Mouse (Mus musculus): ENCODE measurements around the gene Greb1. TPM values are rescaled to one million over a fixed set of nuclear protein-coding genes. Genes with fewer than 3 reads are reported as not detected.

The Greb1 gene
- polyA plus RNA-seq, 1 experiment from 2014 or later, result 3.6 TPM

GRCm38 (mm10) chr12:16803237-16803955 is 2.7 kb upstream of the Greb1 start:
- Histone ChIP-seq H3K4me1 (peaks cover 7% of the 10 kb centered on the region), H3K9ac (no peak overlapping the region), H3K36me3 (no peaks in the 10 kb centered on the region), H3K4me3 (no peak overlapping the region), H3K4me2 (no peak overlapping the region), H3K27me3 (peaks cover 27% of the 10 kb centered on the region), H3K27ac (no peak overlapping the region), H3K9me3 (no peaks in the 10 kb centered on the region)
- WGBS, result 36% methylated on average over 5 of the region's 5 CpGs
- ATAC-seq (ENCODE audit: borderline replicate concordance, extremely low read depth, low FRiP score, low TSS enrichment), result no peak

- Histone ChIP-seq H3K4me2 (peak overlapping the region; percentile 98), H3K4me3 (peak overlapping the region; percentile 56), H3K36me3 (no peaks in the 10 kb centered on the region), H3K9me3 (no peaks in the 10 kb centered on the region), H3K27ac (no peak overlapping the region), H3K4me1 (peaks cover 7% of the 10 kb centered on the region), H3K27me3 (peaks cover 14% of the 10 kb centered on the region), H3K9ac (peak overlapping the region; percentile 55)
- ATAC-seq (ENCODE audit: borderline replicate concordance, extremely low read depth, low FRiP score, low TSS enrichment), result peak; percentile 67; the same call in 1 of the 2 replicates
- 0% methylated on average over 12 of the region's 12 CpGs for whole genome bisulfite sequencing
Measured at GRCm38 (mm10) chr12:16800959-16801315, 251 bp upstream of the Greb1 start.

- ATAC-seq (ENCODE audit: borderline replicate concordance, extremely low read depth, low FRiP score, low TSS enrichment), result peak; percentile 23; the same call in 1 of the 2 replicates
- H3K27me3 ChIP-seq, result peaks cover 11% of the 10 kb centered on the region
- peak overlapping the region; percentile 55 for H3K9ac ChIP-seq
Measured at GRCm38 (mm10) chr12:16799928-16800258, 793 bp downstream of the Greb1 start.

GRCm38 (mm10) chr12:16798894-16799293 is 1.8 kb downstream of the Greb1 start:
- Histone ChIP-seq H3K36me3 (no peaks in the 10 kb centered on the region), H3K4me2 (no peak overlapping the region), H3K4me3 (no peak overlapping the region), H3K4me1 (peaks cover 7% of the 10 kb centered on the region), H3K9me3 (no peaks in the 10 kb centered on the region), H3K9ac (no peak overlapping the region), H3K27ac (no peak overlapping the region), H3K27me3 (peaks cover 11% of the 10 kb centered on the region)
- 53% methylated on average over 3 of the region's 3 CpGs for WGBS
- ATAC-seq (ENCODE audit: borderline replicate concordance, extremely low read depth, low FRiP score, low TSS enrichment), result no peak

More at GRCm38 (mm10) chr12:16799928-16800258, 793 bp downstream of the Greb1 start:
- peak overlapping the region; percentile 98 for H3K4me2 ChIP-seq
- H3K4me3 ChIP-seq, result peak overlapping the region; percentile 56
- peaks cover 7% of the 10 kb centered on the region for H3K4me1 ChIP-seq
- no peaks in the 10 kb centered on the region for H3K36me3 ChIP-seq
- no peak overlapping the region for H3K27ac ChIP-seq
- 22% methylated on average over 6 of the region's 6 CpGs for WGBS
- H3K9me3 ChIP-seq, result no peaks in the 10 kb centered on the region

GRCm38 (mm10) chr12:16795781-16796180 is 4.9 kb downstream of the Greb1 start:
- no peak overlapping the region for H3K4me3 ChIP-seq
- no peak overlapping the region for H3K9ac ChIP-seq
- H3K27me3 ChIP-seq, result peaks cover 11% of the 10 kb centered on the region
- H3K27ac ChIP-seq, result no peak overlapping the region
- H3K9me3 ChIP-seq, result no peaks in the 10 kb centered on the region
- no peak overlapping the region for H3K4me2 ChIP-seq
- peaks cover 5% of the 10 kb centered on the region for H3K4me1 ChIP-seq
- 76% methylated on average over 3 of the region's 3 CpGs for WGBS
- no peaks in the 10 kb centered on the region for H3K36me3 ChIP-seq
- ATAC-seq (ENCODE audit: borderline replicate concordance, extremely low read depth, low FRiP score, low TSS enrichment), result no peak

GRCm38 (mm10) chr12:16793371-16793770 is 7.3 kb downstream of the Greb1 start:
- no peaks in the 10 kb centered on the region for H3K4me1 ChIP-seq
- H3K9me3 ChIP-seq, result no peaks in the 10 kb centered on the region
- 71% methylated on average over 4 of the region's 4 CpGs for WGBS
- no peak for ATAC-seq (ENCODE audit: borderline replicate concordance, extremely low read depth, low FRiP score, low TSS enrichment)
- no peaks in the 10 kb centered on the region for H3K36me3 ChIP-seq
- no peak overlapping the region for H3K27ac ChIP-seq
- H3K4me2 ChIP-seq, result no peak overlapping the region
- no peak overlapping the region for H3K9ac ChIP-seq
- no peaks in the 10 kb centered on the region for H3K27me3 ChIP-seq
- H3K4me3 ChIP-seq, result no peak overlapping the region

- WGBS, result 63% methylated on average over 4 of the region's 4 CpGs
Measured at GRCm38 (mm10) chr12:16790456-16790855, 10.2 kb downstream of the Greb1 start.

GRCm38 (mm10) chr12:16789756-16790155 is 10.9 kb downstream of the Greb1 start:
- Histone ChIP-seq H3K36me3 (no peaks in the 10 kb centered on the region), H3K4me3 (no peak overlapping the region), H3K4me2 (no peak overlapping the region), H3K27ac (no peak overlapping the region), H3K27me3 (no peaks in the 10 kb centered on the region), H3K4me1 (no peaks in the 10 kb centered on the region), H3K9me3 (no peaks in the 10 kb centered on the region), H3K9ac (no peak overlapping the region)
- WGBS, result 20% methylated on average over 4 of the region's 4 CpGs
- ATAC-seq (ENCODE audit: borderline replicate concordance, extremely low read depth, low FRiP score, low TSS enrichment), result no peak

More at GRCm38 (mm10) chr12:16790456-16790855, 10.2 kb downstream of the Greb1 start:
- no peak overlapping the region for H3K9ac ChIP-seq
- H3K9me3 ChIP-seq, result no peaks in the 10 kb centered on the region
- H3K27me3 ChIP-seq, result no peaks in the 10 kb centered on the region
- H3K4me3 ChIP-seq, result no peak overlapping the region
- no peak overlapping the region for H3K27ac ChIP-seq
- no peak for ATAC-seq (ENCODE audit: borderline replicate concordance, extremely low read depth, low FRiP score, low TSS enrichment)
- H3K4me1 ChIP-seq, result no peaks in the 10 kb centered on the region
- H3K4me2 ChIP-seq, result no peak overlapping the region
- H3K36me3 ChIP-seq, result no peaks in the 10 kb centered on the region

GRCm38 (mm10) chr12:16789199-16789598 is 11.5 kb downstream of the Greb1 start:
- 48% methylated on average over 1 of the region's 1 CpGs for WGBS
- H3K4me2 ChIP-seq, result no peak overlapping the region
- ATAC-seq (ENCODE audit: borderline replicate concordance, extremely low read depth, low FRiP score, low TSS enrichment), result no peak

GRCm38 (mm10) chr12:16788600-16788999 is 12.1 kb downstream of the Greb1 start:
- Histone ChIP-seq H3K36me3 (no peaks in the 10 kb centered on the region), H3K4me3 (no peak overlapping the region), H3K27me3 (no peaks in the 10 kb centered on the region), H3K4me2 (no peak overlapping the region), H3K9me3 (no peaks in the 10 kb centered on the region), H3K27ac (no peak overlapping the region), H3K9ac (no peak overlapping the region), H3K4me1 (no peaks in the 10 kb centered on the region)
- ATAC-seq (ENCODE audit: borderline replicate concordance, extremely low read depth, low FRiP score, low TSS enrichment), result no peak
- WGBS, result 49% methylated on average over 2 of the region's 2 CpGs

More at GRCm38 (mm10) chr12:16789199-16789598, 11.5 kb downstream of the Greb1 start:
- H3K9ac ChIP-seq, result no peak overlapping the region
- H3K36me3 ChIP-seq, result no peaks in the 10 kb centered on the region
- no peaks in the 10 kb centered on the region for H3K4me1 ChIP-seq
- H3K27ac ChIP-seq, result no peak overlapping the region
- no peaks in the 10 kb centered on the region for H3K9me3 ChIP-seq
- H3K4me3 ChIP-seq, result no peak overlapping the region
- H3K27me3 ChIP-seq, result no peaks in the 10 kb centered on the region

- no peaks in the 10 kb centered on the region for H3K9me3 ChIP-seq
- H3K27ac ChIP-seq, result no peak overlapping the region
- WGBS, result 79% methylated on average over 14 of the region's 14 CpGs
- H3K4me1 ChIP-seq, result no peaks in the 10 kb centered on the region
- ATAC-seq (ENCODE audit: borderline replicate concordance, extremely low read depth, low FRiP score, low TSS enrichment), result no peak
- H3K4me2 ChIP-seq, result no peak overlapping the region
- no peaks in the 10 kb centered on the region for H3K36me3 ChIP-seq
- H3K9ac ChIP-seq, result no peak overlapping the region
- no peak overlapping the region for H3K4me3 ChIP-seq
- H3K27me3 ChIP-seq, result no peaks in the 10 kb centered on the region
Measured at GRCm38 (mm10) chr12:16781034-16781746, 19.5 kb downstream of the Greb1 start.

GRCm38 (mm10) chr12:16780320-16780719 is 20.4 kb downstream of the Greb1 start:
- Histone ChIP-seq H3K4me2 (no peak overlapping the region), H3K4me1 (no peaks in the 10 kb centered on the region), H3K27me3 (no peaks in the 10 kb centered on the region), H3K9ac (no peak overlapping the region), H3K36me3 (no peaks in the 10 kb centered on the region), H3K9me3 (no peaks in the 10 kb centered on the region), H3K4me3 (no peak overlapping the region), H3K27ac (no peak overlapping the region)
- 92% methylated on average over 3 of the region's 3 CpGs for WGBS
- no peak for ATAC-seq (ENCODE audit: borderline replicate concordance, extremely low read depth, low FRiP score, low TSS enrichment)

Measured in lung, embryonic 15.5 days (tissue).